Mouse (Mus musculus) stomach, postnatal 0 days (tissue): ENCODE data around the gene Ntrk2. TPM values are rescaled to one million over a fixed set of nuclear protein-coding genes. Genes with fewer than 3 reads are reported as not detected.

Experiments used
- ATAC-seq: fragments of 200-750 bp; cut with Nextera tagmentation; 2 replicates; pipeline ENCODE4 v1.8.0; 2017; ENCODE audit not compliant: low FRiP score, low TSS enrichment
- DNase-seq: peaks from one replicate; pipeline ENCODE4 v3.0.0-alpha.2; 2016; ENCODE audit warnings: low spot score
- H3K27ac ChIP-seq: fragments of 300-500 bp; sonication (generic); replicated peaks from 2 replicates; pipeline ENCODE4 v1.5.1; 2014; ENCODE audit warnings: mild to moderate bottlenecking, control low read depth
- H3K27me3 ChIP-seq: fragments of 300-500 bp; sonication (generic); 2 replicates; pipeline ENCODE4 v1.6.1; 2014; ENCODE audit warnings: low read length; ENCODE audit not compliant: control insufficient read depth, insufficient read depth
- H3K36me3 ChIP-seq: fragments of 300-500 bp; sonication (generic); 2 replicates; pipeline ENCODE4 v1.6.1; 2014; ENCODE audit warnings: low read length, mixed read lengths; ENCODE audit not compliant: control insufficient read depth, insufficient read depth
- H3K4me1 ChIP-seq: fragments of 300-500 bp; sonication (generic); replicated peaks from 2 replicates; pipeline ENCODE4 v1.6.1; 2014; ENCODE audit warnings: antibody characterized with exemption; ENCODE audit not compliant: control insufficient read depth, insufficient read depth
- H3K4me2 ChIP-seq: fragments of 300-500 bp; sonication (generic); replicated peaks from 2 replicates; pipeline ENCODE4 v1.6.1; 2014; ENCODE audit warnings: low read depth, mild to moderate bottlenecking, control low read depth, moderate library complexity
- H3K4me3 ChIP-seq: fragments of 300-500 bp; sonication (generic); 2 replicates; pipeline ENCODE4 v1.5.1; 2014; ENCODE audit warnings: low read depth, low read length, control low read depth
- H3K9ac ChIP-seq: fragments of 300-500 bp; sonication (generic); 2 replicates; pipeline ENCODE4 v1.6.1; 2014; ENCODE audit warnings: mild to moderate bottlenecking, low read length, control low read depth, mixed read lengths
- H3K9me3 ChIP-seq: fragments of 300-500 bp; sonication (generic); 2 replicates; pipeline ENCODE4 v1.6.1; 2016; ENCODE audit warnings: low read length; ENCODE audit not compliant: control insufficient read depth
- CTCF ChIP-seq: IDR thresholded peaks from 2 replicates; pipeline ENCODE4 v1.5.1; 2016; ENCODE audit warnings: antibody characterized with exemption, low read depth, mild to moderate bottlenecking, moderate library complexity
- EP300 ChIP-seq: optimal IDR thresholded peaks from 2 replicates; pipeline ENCODE3; 2016; ENCODE audit warnings: antibody characterized with exemption
- WGBS: fragments of 180-500 bp; shearing (Covaris S2); extraction: QIAGEN DNeasy Blood & Tissue Kit; methylation state at CpG from one replicate; pipeline ENCODE4 v1.1.7; 2014; 5-methylcytosine and 5-hydroxymethylcytosine counted together
- polyA plus RNA-seq: library from polyadenylated mRNA; unstranded; fragments of >200 nt; fragmentation: Nextera tagmentation; extraction: Ambion mirVana; gene quantifications from 2 replicates; pipeline ENCODE4 v1.2.1, GENCODE M21; 2015

The Ntrk2 gene
- polyA plus RNA-seq, 1 experiment from 2014 or later, result 1.7 TPM

DNA sequence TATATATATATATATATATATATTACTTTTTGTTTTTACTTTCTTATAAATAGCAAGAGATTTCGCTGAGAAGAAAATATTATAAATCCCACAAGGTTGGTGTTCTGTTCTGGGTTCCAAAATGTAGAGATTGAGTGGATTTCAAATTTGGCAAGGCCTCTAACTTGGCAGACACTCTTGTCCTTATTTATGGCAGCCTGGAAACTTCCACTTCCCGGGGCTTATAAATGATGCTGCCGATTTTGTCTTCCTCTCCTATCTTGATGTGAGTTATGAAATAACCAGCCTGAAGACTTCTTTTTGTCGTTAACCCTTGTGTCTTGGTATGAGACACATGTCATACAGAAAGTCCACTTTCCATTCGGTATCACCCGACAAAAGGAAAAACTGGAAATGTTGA lies 133.8 kb downstream of the Ntrk2 start:
- no peak overlapping the region for H3K4me3 ChIP-seq
- no peak for TF ChIP-seq CTCF
- no peak for TF ChIP-seq EP300
- no peak overlapping the region for H3K27ac ChIP-seq
- no peaks in the 10 kb centered on the region for H3K9me3 ChIP-seq
- H3K27me3 ChIP-seq, result no peaks in the 10 kb centered on the region
- H3K4me2 ChIP-seq, result no peak overlapping the region
- no peak overlapping the region for H3K9ac ChIP-seq
- DNase-seq (no peak), ATAC-seq (no peak)
- no peaks in the 10 kb centered on the region for H3K36me3 ChIP-seq
- WGBS, result 73% methylated on average over 6 of the region's 6 CpGs
- no peaks in the 10 kb centered on the region for H3K4me1 ChIP-seq

DNA sequence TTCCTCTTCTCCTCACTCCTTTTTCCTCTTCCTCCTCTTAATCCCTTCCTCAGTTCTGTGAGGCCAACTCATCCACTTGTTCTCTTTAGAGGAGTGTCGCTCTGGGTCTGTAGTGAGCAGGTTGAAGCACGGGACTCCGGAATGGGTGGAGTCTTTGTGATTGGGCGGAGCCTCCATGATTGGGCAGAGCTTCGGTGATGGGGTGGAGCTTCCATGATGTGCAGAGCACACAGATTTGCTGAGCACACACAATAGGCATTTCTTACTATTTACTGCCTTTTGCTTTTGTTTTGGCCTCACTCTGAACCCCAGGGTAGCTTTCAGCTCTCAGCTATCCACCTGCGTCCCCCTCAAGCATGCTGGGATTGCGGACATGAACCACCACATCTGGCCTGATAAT lies 134.4 kb downstream of the Ntrk2 start:
- no peak overlapping the region for H3K4me3 ChIP-seq
- no peaks in the 10 kb centered on the region for H3K36me3 ChIP-seq
- H3K9me3 ChIP-seq, result no peaks in the 10 kb centered on the region
- WGBS, result 53% methylated on average over 7 of the region's 7 CpGs
- H3K27me3 ChIP-seq, result no peaks in the 10 kb centered on the region
- ATAC-seq, result no peak
- DNase-seq, result no peak
- H3K9ac ChIP-seq, result no peak overlapping the region
- no peak for TF ChIP-seq EP300
- no peak for TF ChIP-seq CTCF
- no peak overlapping the region for H3K4me2 ChIP-seq
- H3K27ac ChIP-seq, result no peak overlapping the region
- no peaks in the 10 kb centered on the region for H3K4me1 ChIP-seq

DNA sequence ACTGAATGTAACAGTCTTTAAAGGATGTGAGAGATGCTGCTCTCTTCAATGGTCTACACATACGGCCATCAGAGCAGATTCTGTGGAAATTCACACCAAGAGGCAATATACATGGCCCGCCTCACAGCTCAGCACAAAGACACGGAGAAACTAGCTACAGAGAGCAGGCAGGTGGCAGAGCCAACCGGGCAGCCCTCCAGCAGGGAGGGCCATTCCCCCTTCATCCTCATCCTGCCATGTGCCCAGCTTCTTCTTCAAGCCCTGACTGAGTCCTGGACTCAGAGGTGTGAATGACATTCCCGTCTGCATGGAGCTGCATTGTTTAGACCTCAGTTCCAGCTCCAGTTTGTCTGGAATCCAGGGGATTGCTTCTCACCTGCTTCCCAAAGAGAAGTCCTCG lies 139.4 kb downstream of the Ntrk2 start:
- DNase-seq, result no peak
- Histone ChIP-seq H3K9me3 (no peaks in the 10 kb centered on the region), H3K4me3 (no peak overlapping the region), H3K36me3 (no peaks in the 10 kb centered on the region), H3K4me1 (no peaks in the 10 kb centered on the region), H3K4me2 (no peak overlapping the region), H3K9ac (no peak overlapping the region), H3K27ac (no peak overlapping the region), H3K27me3 (no peaks in the 10 kb centered on the region)
- ATAC-seq, result no peak
- WGBS, result 71% methylated on average over 6 of the region's 6 CpGs
- no peak for TF ChIP-seq CTCF
- TF ChIP-seq EP300, result no peak

DNA sequence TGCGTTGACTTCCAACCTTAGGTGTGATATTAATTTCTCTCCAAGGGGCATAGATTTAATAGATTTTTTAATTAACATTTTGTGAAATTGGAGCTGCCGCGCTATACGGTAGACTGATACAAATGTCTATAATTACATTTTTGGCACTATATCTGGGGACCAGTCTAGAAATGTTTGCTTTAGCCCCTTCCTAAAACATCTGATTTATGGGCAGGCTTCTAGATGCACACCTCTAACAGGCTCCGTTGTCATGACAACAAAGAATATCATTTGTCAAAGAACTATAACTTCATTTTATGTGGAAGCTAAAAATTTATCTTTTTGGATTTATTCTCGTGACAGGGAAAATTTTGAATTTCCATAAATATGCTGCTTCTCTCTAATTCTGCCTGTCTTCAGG lies 140.2 kb downstream of the Ntrk2 start:
- Histone ChIP-seq H3K4me2 (no peak overlapping the region), H3K36me3 (no peaks in the 10 kb centered on the region), H3K9me3 (no peaks in the 10 kb centered on the region), H3K27ac (no peak overlapping the region), H3K4me1 (no peaks in the 10 kb centered on the region), H3K27me3 (no peaks in the 10 kb centered on the region), H3K4me3 (no peak overlapping the region), H3K9ac (no peak overlapping the region)
- no peak for ATAC-seq
- TF ChIP-seq CTCF (no peak), EP300 (no peak)
- WGBS, result 67% methylated on average over 6 of the region's 6 CpGs
- DNase-seq, result no peak

DNA sequence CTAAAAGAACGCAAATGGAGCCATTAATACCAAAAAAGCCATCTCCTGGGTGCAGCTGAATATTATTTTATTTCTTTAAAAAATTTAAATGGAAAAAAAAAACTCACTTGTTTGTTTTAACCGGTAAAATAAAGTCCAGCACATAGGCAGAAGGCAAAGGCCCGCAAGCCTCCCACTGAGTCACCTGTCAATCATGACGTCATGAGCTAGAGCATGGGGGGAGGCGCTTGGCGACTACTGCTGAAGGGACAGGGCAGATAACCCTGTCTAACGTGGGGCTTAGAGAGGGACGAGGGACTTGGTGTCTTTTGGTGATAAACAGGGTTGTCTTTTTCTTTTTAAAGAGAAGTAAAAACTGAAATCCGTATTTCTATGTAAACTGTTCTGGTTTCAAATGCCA lies 140.7 kb downstream of the Ntrk2 start:
- Histone ChIP-seq H3K9me3 (no peaks in the 10 kb centered on the region), H3K27ac (no peak overlapping the region), H3K4me2 (no peak overlapping the region), H3K27me3 (no peaks in the 10 kb centered on the region), H3K36me3 (no peaks in the 10 kb centered on the region), H3K9ac (no peak overlapping the region), H3K4me1 (no peaks in the 10 kb centered on the region), H3K4me3 (no peak overlapping the region)
- DNase-seq, result no peak
- TF ChIP-seq CTCF, result no peak
- no peak for TF ChIP-seq EP300
- no peak for ATAC-seq
- 42% methylated on average over 9 of the region's 9 CpGs for WGBS

DNA sequence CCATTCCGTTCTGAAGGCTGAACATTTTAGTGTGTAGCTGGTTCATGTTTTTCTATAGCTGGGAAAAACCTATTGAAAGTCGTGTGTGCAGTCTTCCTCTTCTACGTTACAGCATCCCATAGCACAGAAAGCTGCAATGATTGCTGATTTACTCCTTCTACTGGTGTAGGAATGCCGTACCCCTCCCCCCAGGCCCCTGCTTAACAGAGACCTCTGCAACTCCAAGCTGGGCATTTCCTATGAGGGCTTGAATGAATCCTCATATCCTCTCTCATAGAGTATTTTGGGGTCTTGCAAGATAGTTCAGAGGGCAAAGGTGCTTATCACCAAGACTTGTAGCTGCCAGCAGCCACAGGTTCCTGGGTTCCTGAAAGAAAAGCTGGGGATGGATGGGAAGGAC lies 148.0 kb downstream of the Ntrk2 start:
- Histone ChIP-seq H3K9ac (no peak overlapping the region), H3K36me3 (no peaks in the 10 kb centered on the region), H3K4me1 (no peaks in the 10 kb centered on the region), H3K27me3 (no peaks in the 10 kb centered on the region; the same call in 1 of the 2 replicates), H3K4me2 (no peak overlapping the region), H3K27ac (no peak overlapping the region), H3K9me3 (no peaks in the 10 kb centered on the region), H3K4me3 (no peak overlapping the region)
- ATAC-seq (no peak), DNase-seq (no peak)
- WGBS, result 31% methylated on average over 4 of the region's 4 CpGs
- TF ChIP-seq CTCF, result no peak
- no peak for TF ChIP-seq EP300
